Mouse (Mus musculus): ENCODE measurements at regions not wholly inside any gene's neighbourhood (a gene's known extent, or its start where the extent isn't known, plus 50 kb on each side); places are given as distances from the start of the nearest gene placed in this dataset.

GRCm38 (mm10) chr1:133501016-133501415 is 76.8 kb upstream of the Sox13 start:
- TF ChIP-seq POLR2A (IDR thresholded peaks at IDR 0.05; ENCODE audit: low read depth, low read length), result no peak
- TF ChIP-seq CTCF (IDR thresholded peaks at IDR 0.05; ENCODE audit: extremely low read depth, insufficient read length, insufficient replicate concordance, low read depth, low read length), result no peak
- 88% methylated on average over 13 of the region's 13 CpGs for WGBS

GRCm38 (mm10) chr1:133492986-133493741 is 69.0 kb upstream of the Sox13 start:
- Histone ChIP-seq H3K27ac (ENCODE audit: insufficient read depth, low read depth, low read length) (no peak overlapping the region), H3K27me3 (ENCODE audit: control insufficient read depth, insufficient read depth, low read length) (no peaks in the 10 kb centered on the region), H3K4me1 (ENCODE audit: control insufficient read depth, insufficient read depth, insufficient read length, low read length) (peaks cover 6% of the 10 kb centered on the region), H3K36me3 (ENCODE audit: control insufficient read depth, insufficient read depth, low read length) (no peaks in the 10 kb centered on the region), H3K4me3 (ENCODE audit: low read depth, low read length) (peak overlapping the region; percentile 42)
- WGBS, result 6% methylated on average over 29 of the region's 29 CpGs
- TF ChIP-seq POLR2A (IDR thresholded peaks at IDR 0.05; ENCODE audit: low read depth, low read length), result no peak
- TF ChIP-seq CTCF (IDR thresholded peaks at IDR 0.05; ENCODE audit: extremely low read depth, insufficient read length, insufficient replicate concordance, low read depth, low read length), result no peak

More at GRCm38 (mm10) chr1:133501016-133501415, 76.8 kb upstream of the Sox13 start:
- no peaks in the 10 kb centered on the region for H3K36me3 ChIP-seq (ENCODE audit: control insufficient read depth, insufficient read depth, low read length)
- no peaks in the 10 kb centered on the region for H3K4me1 ChIP-seq (ENCODE audit: control insufficient read depth, insufficient read depth, insufficient read length, low read length)
- no peak overlapping the region for H3K27ac ChIP-seq (ENCODE audit: insufficient read depth, low read depth, low read length)
- no peak overlapping the region for H3K4me3 ChIP-seq (ENCODE audit: low read depth, low read length)
- H3K27me3 ChIP-seq (ENCODE audit: control insufficient read depth, insufficient read depth, low read length), result no peaks in the 10 kb centered on the region

- Histone ChIP-seq H3K4me1 (ENCODE audit: control insufficient read depth, insufficient read depth, insufficient read length, low read length) (peaks cover 9% of the 10 kb centered on the region), H3K4me3 (ENCODE audit: low read depth, low read length) (peak overlapping the region; percentile 42), H3K27me3 (ENCODE audit: control insufficient read depth, insufficient read depth, low read length) (no peaks in the 10 kb centered on the region), H3K36me3 (ENCODE audit: control insufficient read depth, insufficient read depth, low read length) (no peaks in the 10 kb centered on the region), H3K27ac (ENCODE audit: insufficient read depth, low read depth, low read length) (no peak overlapping the region; the same call in 1 of the 2 replicates)
- TF ChIP-seq CTCF (IDR thresholded peaks at IDR 0.05; ENCODE audit: extremely low read depth, insufficient read length, insufficient replicate concordance, low read depth, low read length), result no peak
- no peak for TF ChIP-seq POLR2A (IDR thresholded peaks at IDR 0.05; ENCODE audit: low read depth, low read length)
- WGBS, result 17% methylated on average over 11 of the region's 11 CpGs
These were observed 68.3 kb upstream of the Sox13 start for GRCm38 (mm10) chr1:133492291-133492985.

DNA sequence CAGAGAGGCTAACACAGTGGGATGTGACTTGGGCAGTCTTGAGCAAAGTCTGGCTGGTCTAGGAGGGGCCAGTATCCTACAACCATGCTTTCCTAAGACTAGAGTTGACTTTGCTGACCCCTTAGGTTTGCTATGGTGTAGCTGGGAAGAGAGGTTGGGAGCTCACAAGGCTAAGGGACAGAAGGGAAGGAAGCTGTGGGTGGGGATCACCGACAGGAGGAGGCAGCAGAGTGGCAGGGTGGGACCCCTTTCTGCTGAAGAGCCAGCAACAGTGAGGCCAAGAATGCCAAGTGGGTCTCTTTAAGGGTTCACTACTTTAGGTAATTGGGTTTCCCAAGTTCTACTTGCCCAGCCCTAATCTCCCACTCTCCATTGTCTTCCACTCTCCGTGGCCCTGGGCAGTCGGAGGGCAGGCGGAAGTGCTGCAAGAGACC is 67.7 kb upstream of the Sox13 start:
- H3K4me1 ChIP-seq (ENCODE audit: control insufficient read depth, insufficient read depth, insufficient read length, low read length), result peaks cover 9% of the 10 kb centered on the region
- no peaks in the 10 kb centered on the region for H3K36me3 ChIP-seq (ENCODE audit: control insufficient read depth, insufficient read depth, low read length)
- TF ChIP-seq CTCF (IDR thresholded peaks at IDR 0.05; ENCODE audit: extremely low read depth, insufficient read length, insufficient replicate concordance, low read depth, low read length) (no peak), POLR2A (IDR thresholded peaks at IDR 0.05; ENCODE audit: low read depth, low read length) (no peak)
- no peak overlapping the region for H3K4me3 ChIP-seq (ENCODE audit: low read depth, low read length)
- H3K27ac ChIP-seq (ENCODE audit: insufficient read depth, low read depth, low read length), result no peak overlapping the region
- H3K27me3 ChIP-seq (ENCODE audit: control insufficient read depth, insufficient read depth, low read length), result no peaks in the 10 kb centered on the region
- WGBS, result 77% methylated on average over 4 of the region's 4 CpGs

DNA sequence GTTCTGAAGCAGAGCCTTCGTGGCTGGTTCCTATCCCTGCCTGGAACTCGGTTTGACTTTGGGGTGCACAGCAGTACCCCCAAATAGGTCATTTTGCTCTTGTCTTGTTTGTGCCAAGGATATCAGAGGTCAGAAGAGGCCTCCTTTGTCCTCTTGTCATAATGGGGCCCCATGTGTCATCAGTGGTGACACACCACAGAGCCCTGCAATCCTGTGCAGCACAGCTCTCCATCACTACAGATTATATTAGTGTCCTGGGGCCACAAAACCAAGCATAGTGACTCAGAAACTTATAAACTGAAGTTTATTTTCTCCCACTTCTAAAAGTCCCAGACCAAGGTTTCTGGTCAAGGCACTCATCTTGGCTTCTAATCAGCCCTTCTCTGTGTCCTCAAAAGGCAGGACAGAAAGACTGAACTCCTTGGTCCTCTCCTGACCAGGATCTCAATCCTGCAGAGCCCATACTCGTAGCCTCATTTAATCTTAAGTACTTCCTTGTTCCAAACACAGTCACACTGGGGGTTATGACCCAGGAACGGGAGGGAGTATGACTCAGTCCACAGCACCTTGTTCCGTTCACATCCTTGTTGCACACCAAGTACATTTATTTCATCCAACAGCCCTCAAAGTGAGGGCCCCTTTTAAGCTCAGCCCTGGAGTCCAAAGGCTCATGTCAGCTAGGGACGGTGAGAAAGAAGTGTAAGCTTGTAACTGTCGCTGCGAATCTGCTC is 63.2 kb upstream of the Sox13 start:
- TF ChIP-seq POLR2A (IDR thresholded peaks at IDR 0.05; ENCODE audit: low read depth, low read length) (no peak), CTCF (IDR thresholded peaks at IDR 0.05; ENCODE audit: extremely low read depth, insufficient read length, insufficient replicate concordance, low read depth, low read length) (no peak)
- H3K4me3 ChIP-seq (ENCODE audit: low read depth, low read length), result no peak overlapping the region
- H3K36me3 ChIP-seq (ENCODE audit: control insufficient read depth, insufficient read depth, low read length), result no peaks in the 10 kb centered on the region
- H3K27ac ChIP-seq (ENCODE audit: insufficient read depth, low read depth, low read length), result no peak overlapping the region
- H3K4me1 ChIP-seq (ENCODE audit: control insufficient read depth, insufficient read depth, insufficient read length, low read length), result peaks cover 3% of the 10 kb centered on the region; the same call in 1 of the 2 replicates
- 45% methylated on average over 8 of the region's 8 CpGs for WGBS
- H3K27me3 ChIP-seq (ENCODE audit: control insufficient read depth, insufficient read depth, low read length), result no peaks in the 10 kb centered on the region

DNA sequence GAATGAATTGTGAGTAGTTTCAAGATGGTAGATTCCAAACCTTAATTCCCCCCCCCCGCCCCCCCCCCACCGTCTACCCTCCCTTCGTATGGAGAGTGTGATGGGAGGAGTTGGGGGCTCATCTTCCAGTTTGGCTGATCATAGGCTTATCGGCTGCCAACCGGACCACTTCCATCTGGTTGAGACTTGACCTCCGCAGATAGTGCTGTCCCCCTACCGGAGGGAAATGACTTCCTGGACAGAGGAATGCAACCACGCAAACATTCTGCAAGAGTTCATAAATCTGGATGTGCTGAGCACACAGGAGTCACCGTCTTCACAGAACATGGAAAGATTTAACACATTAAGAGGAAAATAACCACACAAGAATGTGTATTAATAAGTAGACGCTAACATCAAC is 62.2 kb upstream of the Sox13 start:
- Histone ChIP-seq H3K27ac (ENCODE audit: insufficient read depth, low read depth, low read length) (no peak overlapping the region), H3K4me3 (ENCODE audit: low read depth, low read length) (no peak overlapping the region)
- 62% methylated on average over 10 of the region's 10 CpGs for WGBS

More for the DNA sequence above, 62.2 kb upstream of the Sox13 start:
- Histone ChIP-seq H3K4me1 (ENCODE audit: control insufficient read depth, insufficient read depth, insufficient read length, low read length) (peaks cover 3% of the 10 kb centered on the region; the same call in 1 of the 2 replicates), H3K27me3 (ENCODE audit: control insufficient read depth, insufficient read depth, low read length) (no peaks in the 10 kb centered on the region), H3K36me3 (ENCODE audit: control insufficient read depth, insufficient read depth, low read length) (no peaks in the 10 kb centered on the region)
- TF ChIP-seq CTCF (IDR thresholded peaks at IDR 0.05; ENCODE audit: extremely low read depth, insufficient read length, insufficient replicate concordance, low read depth, low read length) (no peak), POLR2A (IDR thresholded peaks at IDR 0.05; ENCODE audit: low read depth, low read length) (no peak)
